Mouse (Mus musculus) heart, adult 2 months (tissue): ENCODE data around the gene Zbtb49.
A peak's percentile ranks its signal among the peaks of the same experiment; 100 is the strongest.

Experiments used
- CTCF ChIP-seq: fragments of 200-600 bp; IDR thresholded peaks from 2 replicates; pipeline ENCODE4 v1.8.1; 2022; ENCODE audit warnings: antibody characterized with exemption, mild to moderate bottlenecking, moderate library complexity
- EP300 ChIP-seq: fragments of 200-500 bp; IDR thresholded peaks from 2 replicates; pipeline ENCODE4 v1.6.1; 2011; ENCODE audit warnings: low read depth, low read length, control low read depth; ENCODE audit not compliant: insufficient read depth
- POLR2A ChIP-seq: fragments of 200-500 bp; IDR thresholded peaks from 2 replicates; pipeline ENCODE4 v1.6.1; 2011; ENCODE audit warnings: mild to moderate bottlenecking, low read depth, low read length, control low read depth; ENCODE audit not compliant: insufficient read depth

GRCm38 (mm10) chr5:38197482-38197823, 22.8 kb downstream of the Zbtb49 start:
- TF ChIP-seq CTCF (peak; percentile 91), POLR2A (no peak), EP300 (peak; percentile 80)
